Mouse (Mus musculus) central nervous system, embryonic 11.5 days (tissue): ENCODE measurements around the gene Setd2. TPM values are rescaled to one million over a fixed set of nuclear protein-coding genes. Genes with fewer than 3 reads are reported as not detected.

Experiments
- polyA plus RNA-seq: library from polyadenylated mRNA; depleted of rRNA; stranded (reverse); fragments of >200 nt; gene quantifications from 2 replicates; pipeline ENCODE4 v1.2.3, GENCODE M21; 2012; rRNA removed

Setd2 gene
- 91.6 and 127 TPM in 2 replicates for polyA plus RNA-seq

DNA sequence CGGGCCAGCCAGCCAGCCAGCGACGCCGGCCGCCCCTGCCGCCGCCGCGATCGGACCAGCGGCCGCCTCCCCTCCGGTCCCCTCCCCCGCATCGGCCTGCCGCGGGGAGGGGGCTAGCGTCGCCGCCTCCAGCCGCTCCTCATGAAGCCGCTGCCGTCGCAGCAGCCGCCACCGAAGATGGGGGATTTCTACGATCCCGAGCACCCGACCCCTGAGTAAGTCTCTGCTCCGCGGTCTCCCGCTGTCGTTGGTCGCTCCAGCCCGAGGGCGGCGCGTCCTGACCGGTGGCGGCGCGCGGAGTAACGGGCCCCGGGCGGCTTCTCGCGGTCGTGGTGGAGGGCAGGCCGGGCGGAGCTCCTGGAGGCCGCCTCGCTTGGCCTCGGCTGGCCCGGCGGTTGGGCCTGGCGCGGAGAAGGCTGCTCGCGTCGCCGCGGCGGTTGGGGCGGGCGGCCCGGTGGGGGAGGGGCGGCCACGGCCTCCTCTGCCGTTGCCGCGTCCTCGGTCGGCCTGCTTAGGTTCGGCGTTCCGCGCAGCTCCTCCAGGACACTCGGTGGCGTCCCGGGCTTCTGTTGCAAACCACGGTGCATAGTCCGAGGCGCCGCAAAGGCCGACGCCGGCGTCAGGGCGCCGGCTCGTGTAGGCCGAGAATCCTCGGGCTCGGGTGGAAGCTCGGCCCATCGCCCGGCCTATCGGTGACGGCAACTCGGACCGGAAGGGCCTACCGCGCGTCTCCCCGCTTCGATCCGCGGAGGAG lies at the start of gene Setd2:
Gene Setd2 (plus strand): TSS at position 60 of the 754 bp plus-strand sequence.

DNA sequence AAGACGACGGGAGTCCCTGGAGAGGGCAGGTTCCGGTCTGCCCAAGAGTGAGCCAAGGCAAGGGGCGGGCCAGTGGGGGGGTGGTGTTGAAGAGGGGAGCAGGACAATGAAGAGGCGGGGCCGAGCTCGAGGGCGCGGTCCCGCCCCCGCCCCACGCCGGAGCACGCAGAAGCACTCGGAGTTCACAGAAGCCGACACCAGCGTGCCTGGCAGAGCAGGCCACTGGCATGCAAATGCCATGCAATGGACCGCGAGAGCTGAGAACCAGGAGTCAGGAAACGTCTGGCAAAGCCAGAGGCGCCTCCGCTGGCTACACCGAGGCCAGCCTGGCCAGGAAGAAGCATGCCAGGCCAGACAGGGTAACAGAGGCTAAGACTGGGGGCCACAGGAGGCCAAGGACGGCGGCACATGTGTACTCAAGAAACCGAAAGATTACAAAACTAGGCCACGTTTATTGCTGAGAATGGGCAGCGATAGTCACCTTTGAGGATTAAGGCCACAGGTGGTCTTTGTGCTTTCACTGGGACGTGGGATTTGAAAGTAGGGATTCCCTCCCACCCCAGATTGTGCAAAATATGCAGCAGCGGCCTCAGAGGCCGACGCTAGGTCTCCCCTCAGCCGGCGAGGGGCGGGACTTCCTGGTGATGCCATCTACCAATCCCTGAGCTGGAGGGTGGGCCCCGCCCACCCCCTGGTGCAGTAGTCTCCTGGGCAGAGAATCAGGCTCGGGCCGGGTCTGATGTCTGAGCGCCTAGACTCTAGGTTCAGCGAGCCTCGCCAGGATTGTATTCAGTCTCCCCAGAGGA lies 92.2 kb downstream of the Setd2 start, which contains the start of gene Nradd:
Gene Nradd (minus strand): TSS at position 92 of the 806 bp plus-strand sequence.

DNA sequence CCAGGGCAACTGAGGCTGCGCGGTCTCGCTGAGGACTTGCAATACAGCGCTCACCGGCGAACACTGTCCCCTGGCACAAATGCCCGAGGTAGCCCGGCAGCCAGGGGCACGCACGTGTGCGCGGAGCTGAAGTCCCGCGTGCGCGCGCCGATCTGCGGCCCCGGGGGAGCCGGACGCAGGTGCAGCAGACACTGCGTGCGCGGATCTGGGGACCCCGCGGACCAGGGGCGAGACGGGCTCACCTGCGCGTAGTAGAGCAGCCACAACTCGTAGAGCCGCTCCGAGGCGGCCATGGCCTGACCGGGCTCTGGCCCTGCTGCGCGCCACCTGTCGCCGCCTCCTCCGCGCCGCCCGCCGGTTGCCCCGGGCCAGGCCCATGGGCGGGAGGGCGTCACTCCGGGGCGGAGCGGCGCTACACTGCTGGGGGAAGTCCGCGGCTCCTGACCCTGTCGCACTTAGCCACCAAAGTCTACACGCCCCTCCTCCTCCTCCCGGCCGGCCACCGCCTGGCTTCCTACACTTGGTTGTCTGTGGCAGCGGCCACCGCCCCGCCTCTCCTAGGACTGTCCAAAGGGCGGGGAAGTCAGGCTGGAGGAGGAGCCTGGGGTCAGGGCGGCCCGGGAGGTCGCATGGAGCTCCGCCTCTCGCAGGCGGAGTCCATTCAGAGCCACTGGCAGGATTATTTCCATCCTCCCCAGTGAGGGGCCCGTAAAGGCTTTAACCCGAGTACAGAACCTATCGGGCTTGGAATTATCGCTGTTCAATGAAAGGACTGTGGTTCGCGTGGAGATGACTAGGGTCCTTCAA lies 121.5 kb downstream of the Setd2 start, which contains the start of gene Nbeal2:
Gene Nbeal2 (minus strand): TSS at position 507 of the 807 bp plus-strand sequence.

GRCm38 (mm10) chr9:110656249-110657221 lies 124.1 kb downstream of the Setd2 start, which contains the start of gene Ccdc12:
TSS of gene Ccdc12 (plus strand) at chr9:110656503.

Other genes with a start within 250 kb of the Setd2 start
- gene Elp6, start 227.4 kb upstream of the Setd2 start, polyA plus RNA-seq, result 46.1 and 50.4 TPM in 2 replicates
- gene Scap, start 199.3 kb upstream of the Setd2 start, polyA plus RNA-seq, result 17.8 and 24.7 TPM in 2 replicates
- gene Ptpn23, start 124.4 kb upstream of the Setd2 start, polyA plus RNA-seq, result 31.2 and 37.8 TPM in 2 replicates
- gene Ngp, start 112.8 kb upstream of the Setd2 start, polyA plus RNA-seq, result 1.0 and 1.3 TPM in 2 replicates
- gene Klhl18, start 55.9 kb upstream of the Setd2 start, polyA plus RNA-seq, result 13.3 and 17.0 TPM in 2 replicates
- 0.88 and 0.91 TPM in 2 replicates for gene Kif9, start 55.6 kb upstream of the Setd2 start, polyA plus RNA-seq
- 28.5 and 35.2 TPM in 2 replicates for gene Nradd, start 91.9 kb downstream of the Setd2 start, polyA plus RNA-seq
- gene Nbeal2, start 121.6 kb downstream of the Setd2 start, polyA plus RNA-seq, result 5.1 and 7.0 TPM in 2 replicates
- 99.0 and 210 TPM in 2 replicates for gene Ccdc12, start 123.9 kb downstream of the Setd2 start, polyA plus RNA-seq
- gene Myl3, start 209.3 kb downstream of the Setd2 start, polyA plus RNA-seq, result 55.4 and 63.3 TPM in 2 replicates
- gene Pth1r, start 214.5 kb downstream of the Setd2 start, polyA plus RNA-seq, result 22.0 and 55.9 TPM in 2 replicates